Mouse (Mus musculus) intestine, postnatal 0 days (tissue): ENCODE measurements around the gene Hoxa1. TPM values are rescaled to one million over a fixed set of nuclear protein-coding genes. Genes with fewer than 3 reads are reported as not detected.

ENCODE experiments used
- ATAC-seq: fragments of 200-750 bp; cut with Nextera tagmentation; 2 replicates; pipeline ENCODE4 v1.8.0; 2017; ENCODE audit warnings: mild to moderate bottlenecking, moderate TSS enrichment, moderate library complexity
- H3K27ac ChIP-seq: fragments of 300-500 bp; sonication (generic); 2 replicates; pipeline ENCODE4 v1.5.1; 2014; ENCODE audit warnings: mild to moderate bottlenecking, low read depth, low read length, moderate library complexity
- H3K27me3 ChIP-seq: fragments of 300-500 bp; sonication (generic); replicated peaks from 2 replicates; pipeline ENCODE4 v1.6.1; 2014; ENCODE audit warnings: low read length, mixed read lengths; ENCODE audit not compliant: control insufficient read depth, insufficient read depth
- H3K36me3 ChIP-seq: fragments of 300-500 bp; sonication (generic); 2 replicates; pipeline ENCODE4 v1.6.1; 2014; ENCODE audit warnings: mild to moderate bottlenecking, moderate library complexity; ENCODE audit not compliant: control insufficient read depth, insufficient read depth
- H3K4me1 ChIP-seq: fragments of 300-500 bp; sonication (generic); replicated peaks from 2 replicates; pipeline ENCODE4 v1.6.1; 2014; ENCODE audit warnings: antibody characterized with exemption, low read length, mixed read lengths; ENCODE audit not compliant: control insufficient read depth, insufficient read depth
- H3K4me2 ChIP-seq: fragments of 300-500 bp; sonication (generic); replicated peaks from 2 replicates; pipeline ENCODE4 v1.6.1; 2014; ENCODE audit warnings: low read depth, mild to moderate bottlenecking, moderate library complexity
- H3K4me3 ChIP-seq: fragments of 300-500 bp; sonication (generic); 2 replicates; pipeline ENCODE4 v1.5.1; 2014; ENCODE audit warnings: low read depth, low read length
- H3K9ac ChIP-seq: fragments of 300-500 bp; sonication (generic); 2 replicates; pipeline ENCODE4 v1.6.1; 2014; ENCODE audit warnings: mild to moderate bottlenecking, low read depth, low read length
- H3K9me3 ChIP-seq: fragments of 300-500 bp; sonication (generic); 2 replicates; pipeline ENCODE4 v1.6.1; 2016; ENCODE audit warnings: mixed run types; ENCODE audit not compliant: control insufficient read depth
- CTCF ChIP-seq: sonication (generic); IDR thresholded peaks from 2 replicates; pipeline ENCODE4 v1.5.1; 2016; ENCODE audit warnings: low read depth, mild to moderate bottlenecking, control low read depth, antibody characterized with exemption, moderate library complexity
- WGBS: fragments of 180-500 bp; shearing (Covaris S2); extraction: QIAGEN DNeasy Blood & Tissue Kit; methylation state at CpG from one replicate; pipeline ENCODE4 v1.1.7; 2014; 5-methylcytosine and 5-hydroxymethylcytosine counted together
- polyA plus RNA-seq: library from polyadenylated mRNA; unstranded; fragments of >200 nt; fragmentation: Nextera tagmentation; extraction: Ambion mirVana; gene quantifications from 2 replicates; pipeline ENCODE4 v1.2.1, GENCODE M21; 2015

Gene Hoxa1
- polyA plus RNA-seq, 1 experiment from 2014 or later: 0.37 TPM

DNA sequence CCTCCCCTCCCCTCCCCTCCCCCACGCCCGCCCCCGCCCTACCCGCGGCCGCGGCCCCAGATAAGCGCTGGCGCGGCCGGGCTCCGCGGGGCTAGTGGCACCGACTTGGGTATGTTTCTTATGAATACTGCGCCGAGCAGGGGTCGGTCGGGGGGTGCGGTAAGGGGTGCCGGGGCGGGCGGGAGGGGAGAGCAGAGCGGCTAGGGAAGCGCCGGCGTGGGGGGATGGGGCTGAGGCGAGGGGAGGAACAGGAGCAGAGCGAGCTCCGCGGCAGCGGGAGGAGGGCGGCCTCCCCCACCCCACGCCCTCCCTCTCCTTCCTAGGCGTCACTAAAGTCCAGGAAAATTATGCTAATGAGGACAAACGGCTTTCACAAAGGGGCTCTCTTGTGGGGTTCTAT, 17.7 kb upstream of the Hoxa1 start:
- peak overlapping the region; percentile 61 for H3K4me3 ChIP-seq
- ATAC-seq: peak; percentile 27; the same call in 1 of the 2 replicates
- peaks cover 24% of the 10 kb centered on the region; the same call in 1 of the 2 replicates for H3K27me3 ChIP-seq
- TF ChIP-seq CTCF: no peak
- no peaks in the 10 kb centered on the region for H3K4me1 ChIP-seq
- WGBS: 1% methylated on average over 22 of the region's 35 CpGs
- peak overlapping the region; percentile 87 for H3K27ac ChIP-seq
- no peaks in the 10 kb centered on the region for H3K36me3 ChIP-seq
- H3K9me3 ChIP-seq: no peaks in the 10 kb centered on the region
- peak overlapping the region; percentile 68 for H3K9ac ChIP-seq
- H3K4me2 ChIP-seq: peak overlapping the region; percentile 76

DNA sequence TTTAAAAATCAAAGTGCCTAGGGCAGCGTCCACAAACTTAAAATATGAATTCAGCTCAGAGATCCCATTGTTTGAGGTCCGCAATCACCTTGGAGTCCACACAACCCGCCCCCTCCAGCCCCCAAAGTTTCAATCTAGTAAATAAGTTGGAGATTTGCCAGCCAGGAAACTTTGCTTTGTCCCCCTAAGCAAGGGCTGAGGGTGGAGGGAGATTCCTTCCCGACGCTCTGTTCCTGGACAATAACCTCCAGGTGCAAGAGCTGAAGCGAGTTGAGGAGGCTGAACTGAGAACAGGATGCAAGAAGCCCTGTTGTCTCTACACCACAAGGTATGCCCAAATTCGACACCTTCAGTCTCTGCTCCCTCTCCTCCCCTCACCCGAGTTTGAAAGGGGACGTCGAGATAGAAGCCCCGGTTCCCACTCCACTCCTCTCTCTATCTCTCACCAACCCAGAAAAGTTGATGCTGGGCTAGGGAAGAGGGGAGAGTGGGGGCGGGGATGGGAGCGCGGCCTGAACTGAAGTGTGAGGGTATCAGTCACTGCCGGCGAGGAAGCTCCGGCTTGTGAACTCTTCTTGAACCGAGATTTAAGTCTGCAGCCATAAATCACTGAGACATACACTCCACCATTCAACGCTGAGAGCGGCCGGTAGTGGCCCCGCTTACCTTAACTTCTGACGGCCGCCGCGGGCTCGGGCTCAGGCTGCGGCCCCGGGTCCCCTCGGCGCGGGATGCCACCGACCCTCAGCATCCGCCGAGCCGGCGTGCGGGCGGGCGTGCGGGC, 17.0 kb upstream of the Hoxa1 start:
- peak overlapping the region; percentile 76 for H3K4me2 ChIP-seq
- H3K4me1 ChIP-seq: no peaks in the 10 kb centered on the region
- no peaks in the 10 kb centered on the region for H3K9me3 ChIP-seq
- H3K9ac ChIP-seq: peak overlapping the region; percentile 68
- peak overlapping the region; percentile 87 for H3K27ac ChIP-seq
- H3K27me3 ChIP-seq: peaks cover 24% of the 10 kb centered on the region; the same call in 1 of the 2 replicates
- TF ChIP-seq CTCF: no peak
- no peaks in the 10 kb centered on the region; the same call in 1 of the 2 replicates for H3K36me3 ChIP-seq
- WGBS: 5% methylated on average over 41 of the region's 41 CpGs
- ATAC-seq: peak; percentile 38; the same call in 1 of the 2 replicates
- H3K4me3 ChIP-seq: peak overlapping the region; percentile 61

DNA sequence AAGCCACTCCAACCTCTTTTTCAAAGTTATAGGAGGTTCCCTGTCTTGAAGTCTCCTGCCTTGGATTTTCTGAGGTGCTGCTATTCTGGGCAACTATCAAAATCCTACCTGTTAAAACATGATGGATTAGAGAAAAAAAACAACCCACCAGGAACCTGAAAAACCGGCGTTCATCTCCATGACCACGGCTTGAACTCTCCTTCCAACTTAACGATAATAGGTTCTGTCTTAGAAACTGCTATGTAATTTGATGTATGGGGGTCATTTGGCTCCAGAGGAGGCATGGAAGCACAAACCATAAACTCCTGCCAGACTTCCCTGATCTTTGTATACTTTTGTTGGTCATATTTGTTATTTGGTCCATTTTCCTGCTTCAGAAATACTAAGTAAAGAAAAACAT, 15.5 kb upstream of the Hoxa1 start:
- 20% methylated on average over 4 of the region's 4 CpGs for WGBS
- H3K4me3 ChIP-seq: no peak overlapping the region

DNA sequence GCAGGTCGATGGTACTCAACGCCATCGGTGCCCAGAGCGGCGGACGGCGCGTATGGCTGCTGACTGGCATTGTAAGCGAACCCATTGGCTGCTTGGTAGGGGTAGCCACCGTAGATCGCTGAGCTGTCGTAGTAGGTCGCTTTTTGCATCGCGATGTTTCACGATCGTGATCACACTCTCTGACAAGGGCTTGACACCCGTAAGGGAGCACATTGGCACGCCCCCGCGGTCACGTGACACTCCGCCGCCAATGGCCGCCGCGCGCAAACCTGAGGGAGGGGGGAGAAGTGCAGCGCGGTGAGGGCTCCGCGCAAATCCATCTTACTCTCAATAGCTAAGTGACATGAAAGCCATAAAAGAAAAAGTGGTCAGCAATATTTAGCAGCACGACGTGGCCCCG, 14.4 kb upstream of the Hoxa1 start:
- H3K36me3 ChIP-seq: no peaks in the 10 kb centered on the region; the same call in 1 of the 2 replicates
- peaks cover 17% of the 10 kb centered on the region; the same call in 1 of the 2 replicates for H3K27me3 ChIP-seq
- ATAC-seq: peak; percentile 63
- no peaks in the 10 kb centered on the region for H3K9me3 ChIP-seq
- H3K9ac ChIP-seq: peak overlapping the region; percentile 38; the same call in 1 of the 2 replicates
- H3K4me1 ChIP-seq: no peaks in the 10 kb centered on the region
- H3K4me3 ChIP-seq: peak overlapping the region; percentile 20
- H3K4me2 ChIP-seq: peak overlapping the region; percentile 62
- peak overlapping the region; percentile 66 for H3K27ac ChIP-seq
- 5% methylated on average over 35 of the region's 35 CpGs for WGBS
- no peak for TF ChIP-seq CTCF

More for the DNA sequence above, 15.5 kb upstream of the Hoxa1 start:
- no peaks in the 10 kb centered on the region for H3K4me1 ChIP-seq
- no peaks in the 10 kb centered on the region; the same call in 1 of the 2 replicates for H3K36me3 ChIP-seq
- H3K9me3 ChIP-seq: no peaks in the 10 kb centered on the region
- H3K4me2 ChIP-seq: peak overlapping the region; percentile 62; the same call in 1 of the 2 replicates
- H3K27ac ChIP-seq: no peak overlapping the region
- H3K9ac ChIP-seq: no peak overlapping the region
- no peak for ATAC-seq
- TF ChIP-seq CTCF: no peak
- H3K27me3 ChIP-seq: peaks cover 19% of the 10 kb centered on the region; the same call in 1 of the 2 replicates

DNA sequence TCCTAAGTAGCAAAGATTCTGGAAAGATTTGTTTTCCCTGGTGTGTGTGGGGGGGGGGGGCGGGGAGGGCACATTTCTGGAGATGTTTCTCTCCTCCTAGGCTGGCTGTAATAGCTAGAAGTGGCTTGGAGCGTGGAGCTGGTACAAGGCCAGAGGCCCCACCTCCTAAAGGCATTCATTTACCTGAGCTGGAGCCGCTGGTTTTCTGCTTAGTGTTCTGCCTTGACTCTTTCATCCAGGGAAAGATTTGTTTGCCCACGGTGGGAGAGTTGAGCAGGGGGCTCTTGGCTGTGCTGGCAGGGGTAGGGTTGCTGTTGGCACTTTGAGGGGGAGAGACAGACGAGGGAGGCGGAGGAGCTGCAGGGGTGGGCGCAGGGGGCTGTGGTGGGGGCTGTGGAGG, 13.8 kb upstream of the Hoxa1 start:
- H3K36me3 ChIP-seq: no peaks in the 10 kb centered on the region; the same call in 1 of the 2 replicates
- no peaks in the 10 kb centered on the region for H3K4me1 ChIP-seq
- H3K4me2 ChIP-seq: peak overlapping the region; percentile 62
- no peak for ATAC-seq
- no peak for TF ChIP-seq CTCF
- H3K4me3 ChIP-seq: peak overlapping the region; percentile 20; the same call in 1 of the 2 replicates
- H3K9me3 ChIP-seq: no peaks in the 10 kb centered on the region
- H3K9ac ChIP-seq: no peak overlapping the region
- H3K27me3 ChIP-seq: peaks cover 17% of the 10 kb centered on the region
- peak overlapping the region; percentile 64 for H3K27ac ChIP-seq
- WGBS: 31% methylated on average over 7 of the region's 7 CpGs

DNA sequence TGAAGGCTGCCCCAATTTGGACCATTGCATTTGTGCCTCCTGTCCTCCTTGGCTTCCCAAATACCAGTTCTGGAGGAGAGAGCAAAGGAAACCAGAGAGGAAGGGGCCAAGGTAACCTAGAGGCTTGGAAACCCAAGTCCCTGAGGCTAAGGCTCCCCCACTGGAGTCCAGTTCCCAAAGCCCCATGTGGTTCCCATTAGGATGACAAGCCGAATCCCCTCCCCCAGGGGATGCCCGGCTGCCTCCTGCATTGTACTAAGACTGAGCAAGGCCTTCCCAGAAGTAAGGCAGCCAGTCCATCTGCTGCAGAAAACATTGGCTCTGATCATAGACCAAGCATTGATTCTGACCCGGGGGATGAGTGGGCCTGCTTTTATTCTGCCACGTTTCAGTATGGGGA, 13.2 kb upstream of the Hoxa1 start:
- no peak for ATAC-seq
- 0 out of 2 replicates have a peak overlapping the region, but pooled peaks have one; percentile 37 for H3K27ac ChIP-seq
- TF ChIP-seq CTCF: no peak
- 66% methylated on average over 4 of the region's 4 CpGs for WGBS
- no peak overlapping the region for H3K4me3 ChIP-seq
- no peaks in the 10 kb centered on the region for H3K4me1 ChIP-seq
- no peaks in the 10 kb centered on the region; the same call in 1 of the 2 replicates for H3K36me3 ChIP-seq
- H3K9me3 ChIP-seq: no peaks in the 10 kb centered on the region
- peak overlapping the region; percentile 49 for H3K4me2 ChIP-seq
- no peak overlapping the region for H3K9ac ChIP-seq
- peaks cover 17% of the 10 kb centered on the region for H3K27me3 ChIP-seq
